9 mouse cellular contexts compared by ENCODE assay signal in the genomic region with DNA sequence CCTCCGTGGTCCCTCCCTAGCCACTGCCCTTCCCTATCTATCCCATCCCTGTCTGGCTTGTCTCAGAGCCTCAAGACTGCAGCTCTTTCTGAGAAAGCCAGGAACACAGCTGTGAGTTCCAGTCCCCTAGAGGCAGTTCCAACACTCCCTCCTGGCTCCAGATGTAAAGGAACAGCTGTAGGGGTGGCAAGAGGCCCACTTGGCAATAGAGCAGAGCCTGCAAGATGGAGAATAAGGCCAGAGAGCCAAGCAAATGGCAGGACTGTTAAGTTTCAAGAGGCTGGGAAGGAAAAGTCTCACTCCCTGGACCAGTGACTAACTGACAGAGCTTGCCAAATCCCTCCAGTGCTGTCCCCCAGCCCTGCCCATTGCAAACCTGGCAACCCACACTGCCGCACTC.
A peak's percentile ranks its signal among the peaks of the same experiment; 100 is the strongest.
DNase-seq lines count a peak whose midpoint lies in the region; ATAC-seq and TF ChIP-seq lines count a peak whose summit lies in the region.
"Had no signal": no experiment of that assay in that cellular context is flagged by ENCODE, and none has a peak within 500 bp of the region (broad histone marks: within the 10 kb centered on the region; RNA-seq: fewer than 3 reads in every experiment).

No protein-coding gene starts in this region.

- DNase-seq in hindbrain, embryonic 14.5 days (ENCODE audit: low spot score): no peak
- DNase-seq in heart, postnatal 25 days (ENCODE audit: low spot score): peak; percentile 92
- DNase-seq in left cerebral cortex, postnatal 10 days (ENCODE audit: extremely low spot score in 1 of 2, low spot score in 2 of 2): no peak
- DNase-seq in right cerebral cortex, adult 18-20 months: no peak

- no peaks in the 10 kb centered on the region for H3K9me3 ChIP-seq in hindbrain, embryonic 14.5 days (ENCODE audit: control insufficient read depth, low read length)
- no peaks in the 10 kb centered on the region for H3K9me3 ChIP-seq in hindbrain, embryonic 13.5 days
- no peaks in the 10 kb centered on the region for H3K9me3 ChIP-seq in liver, embryonic 12.5 days (replicated peaks)
- H3K9me3 ChIP-seq: megakaryocyte, embryonic 14.5 days had no signal

- peaks cover 10% of the 10 kb centered on the region for H3K4me1 ChIP-seq in hindbrain, embryonic 14.5 days (replicated peaks; ENCODE audit: control insufficient read depth, insufficient read depth, low read length)
- peaks cover 22% of the 10 kb centered on the region for H3K4me1 ChIP-seq in hindbrain, embryonic 13.5 days (replicated peaks)
- peaks cover 24% of the 10 kb centered on the region for H3K4me1 ChIP-seq in liver, embryonic 12.5 days
- peaks cover 12% of the 10 kb centered on the region for H3K4me1 ChIP-seq in testis, adult 2 months (ENCODE audit: control insufficient read depth, insufficient read depth, low read length)

- H3K27ac ChIP-seq in hindbrain, embryonic 14.5 days: no peak overlapping the region
- H3K27ac ChIP-seq in hindbrain, embryonic 13.5 days: no peak overlapping the region
- H3K27ac ChIP-seq in liver, embryonic 12.5 days: peak overlapping the region; percentile 38; the same call in 1 of the 2 replicates
- peak overlapping the region; percentile 84 for H3K27ac ChIP-seq in testis, adult 2 months (ENCODE audit: control insufficient read depth, insufficient read depth, low read depth, low read length)

- no peak overlapping the region for H3K4me3 ChIP-seq in hindbrain, embryonic 14.5 days (replicated peaks; ENCODE audit: low read length)
- no peak overlapping the region for H3K4me3 ChIP-seq in hindbrain, embryonic 13.5 days
- H3K4me3 ChIP-seq in liver, embryonic 12.5 days: no peak overlapping the region
- H3K4me3 ChIP-seq in testis, adult 2 months (ENCODE audit: control insufficient read depth, low read depth, low read length): no peak overlapping the region
- H3K4me3 ChIP-seq: megakaryocyte, embryonic 14.5 days had no signal

- 85% methylated on average over 2 of the region's 2 CpGs for WGBS in hindbrain, embryonic 14.5 days
- 86% methylated on average over 2 of the region's 2 CpGs for WGBS in hindbrain, embryonic 13.5 days
- WGBS in liver, embryonic 12.5 days (ENCODE audit: insufficient replicate concordance): 88% methylated on average over 2 of the region's 2 CpGs

- 0 out of 2 replicates have a peak, but pooled peaks cover 5% of the 10 kb centered on the region for H3K36me3 ChIP-seq in hindbrain, embryonic 14.5 days (replicated peaks; ENCODE audit: control insufficient read depth, insufficient read depth)
- H3K36me3 ChIP-seq in hindbrain, embryonic 13.5 days: peaks cover 6% of the 10 kb centered on the region; the same call in 1 of the 2 replicates
- peaks cover 69% of the 10 kb centered on the region for H3K36me3 ChIP-seq in liver, embryonic 12.5 days
- no peaks in the 10 kb centered on the region for H3K36me3 ChIP-seq in testis, adult 2 months (ENCODE audit: control insufficient read depth, insufficient read depth, low read length)

- TF ChIP-seq POLR2A in testis, adult 2 months (IDR thresholded peaks at IDR 0.05; ENCODE audit: control insufficient read depth, low read depth, low read length): no peak

- intact Hi-C loops in heart, postnatal 25 days (cut with DNase I): no loop called here
- intact Hi-C loops in left cerebral cortex, postnatal 10 days (cut with DNase I): no loop called here

- H3K27me3 ChIP-seq in hindbrain, embryonic 14.5 days (ENCODE audit: control insufficient read depth, insufficient read depth, low read length): no peaks in the 10 kb centered on the region
- H3K27me3 ChIP-seq in hindbrain, embryonic 13.5 days: no peaks in the 10 kb centered on the region
- no peaks in the 10 kb centered on the region for H3K27me3 ChIP-seq in liver, embryonic 12.5 days (replicated peaks)
- no peaks in the 10 kb centered on the region for H3K27me3 ChIP-seq in testis, adult 2 months (ENCODE audit: control insufficient read depth, insufficient read depth, low read length)
- H3K27me3 ChIP-seq: megakaryocyte, embryonic 14.5 days had no signal

- peak; percentile 27 for ATAC-seq in hindbrain, embryonic 14.5 days (ENCODE audit: low FRiP score)
- ATAC-seq in hindbrain, embryonic 13.5 days (ENCODE audit: low FRiP score): no peak
- ATAC-seq in erythroblast, adult 5-6 weeks (replicated peaks; ENCODE audit: low FRiP score, poor library complexity, severe bottlenecking): 0 out of 2 replicates have a peak, but pooled peaks have one; percentile 31
- ATAC-seq in liver, embryonic 12.5 days: 0 out of 2 replicates have a peak, but pooled peaks have one; percentile 19

- no peak for TF ChIP-seq CTCF in testis, adult 2 months (IDR thresholded peaks at IDR 0.05; ENCODE audit: control insufficient read depth, insufficient read depth, insufficient replicate concordance, low read depth, low read length)

- H3K9ac ChIP-seq in hindbrain, embryonic 14.5 days: no peak overlapping the region
- no peak overlapping the region for H3K9ac ChIP-seq in hindbrain, embryonic 13.5 days
- no peak overlapping the region for H3K9ac ChIP-seq in liver, embryonic 12.5 days

- no peak overlapping the region for H3K4me2 ChIP-seq in hindbrain, embryonic 14.5 days (replicated peaks)
- H3K4me2 ChIP-seq in hindbrain, embryonic 13.5 days: no peak overlapping the region
- H3K4me2 ChIP-seq in liver, embryonic 12.5 days: no peak overlapping the region

Comparison
In these comparisons a context has a peak if more than half of its experiments do, and no peak if none do; other contexts are left out.
1. H3K27ac ChIP-seq: peak in liver, embryonic 12.5 days (single experiment) and testis, adult 2 months (single experiment); none in hindbrain, embryonic 14.5 days (single experiment) and hindbrain, embryonic 13.5 days (single experiment).